In genomic region chr10:53028454-53028853, GRCm38 (mm10) we compare ENCODE assay signal across 28 mouse cellular contexts.
DNase-seq lines count a peak whose midpoint lies in the region; ATAC-seq lines count a peak whose summit lies in the region.
"Had no signal": no experiment of that assay in that cellular context is flagged by ENCODE, and none has a peak within 500 bp of the region (broad histone marks: within the 10 kb centered on the region; RNA-seq: fewer than 3 reads in every experiment).

No protein-coding gene starts in this region.

- WGBS in hindbrain, embryonic 10.5 days = 31% methylated on average over 4 of the region's 4 CpGs
- WGBS in hindbrain, embryonic 16.5 days = 13% methylated on average over 4 of the region's 4 CpGs
- 12% methylated on average over 4 of the region's 4 CpGs for WGBS in neural tube, embryonic 12.5 days
- 15% methylated on average over 4 of the region's 4 CpGs for WGBS in neural tube, embryonic 15.5 days
- WGBS in hindbrain, embryonic 12.5 days = 18% methylated on average over 4 of the region's 4 CpGs

- no peaks in the 10 kb centered on the region for H3K36me3 ChIP-seq in hindbrain, embryonic 10.5 days
- H3K36me3 ChIP-seq in hindbrain, embryonic 16.5 days (ENCODE audit: control insufficient read depth, insufficient read depth, low read length) = no peaks in the 10 kb centered on the region
- no peaks in the 10 kb centered on the region for H3K36me3 ChIP-seq in neural tube, embryonic 12.5 days
- H3K36me3 ChIP-seq in neural tube, embryonic 15.5 days = no peaks in the 10 kb centered on the region
- no peaks in the 10 kb centered on the region for H3K36me3 ChIP-seq in hindbrain, embryonic 12.5 days
- H3K36me3 ChIP-seq: embryonic facial prominence, embryonic 15.5 days; G1E; heart, embryonic 10.5 days; intestine, embryonic 15.5 days had no signal

- no peak for ATAC-seq in hindbrain, embryonic 16.5 days
- peak; percentile 59 for ATAC-seq in neural tube, embryonic 12.5 days (ENCODE audit: low FRiP score, low read depth)
- no peak for ATAC-seq in neural tube, embryonic 15.5 days (ENCODE audit: low FRiP score)
- peak; percentile 38; the same call in 1 of the 2 replicates for ATAC-seq in hindbrain, embryonic 12.5 days (ENCODE audit: low FRiP score)
- ATAC-seq in inflammation-experienced regulatory T-cells, adult 6 months = no peak
- ATAC-seq: intestine, embryonic 15.5 days; liver, postnatal 0 days had no signal

- no peaks in the 10 kb centered on the region for H3K9me3 ChIP-seq in hindbrain, embryonic 10.5 days
- H3K9me3 ChIP-seq in hindbrain, embryonic 16.5 days (ENCODE audit: control insufficient read depth, low read length) = no peaks in the 10 kb centered on the region
- no peaks in the 10 kb centered on the region for H3K9me3 ChIP-seq in neural tube, embryonic 12.5 days
- H3K9me3 ChIP-seq in neural tube, embryonic 15.5 days (replicated peaks) = no peaks in the 10 kb centered on the region
- H3K9me3 ChIP-seq in hindbrain, embryonic 12.5 days (replicated peaks) = no peaks in the 10 kb centered on the region
- H3K9me3 ChIP-seq: embryonic facial prominence, embryonic 15.5 days; G1E; heart, embryonic 10.5 days; intestine, embryonic 15.5 days; megakaryocyte, embryonic 14.5 days had no signal

- peak; percentile 8 for DNase-seq in hindbrain, embryonic 10.5 days (ENCODE audit: low spot score)
- no peak for DNase-seq in lung, postnatal 25 days (ENCODE audit: low spot score)
- DNase-seq: adrenal gland, adult 2 months; B cell, adult 2 months; cerebellum, adult 11-12 months; cerebellum, postnatal 14 days; gastrocnemius, postnatal 10 days; heart, postnatal 4 days; kidney, adult 9 months; kidney, postnatal 25 days; liver, postnatal 0 days; lung, postnatal 10 days; right cerebral cortex, postnatal 14 days; thymus, adult 2 months; thymus, postnatal 4 days had no signal

- H3K27ac ChIP-seq in hindbrain, embryonic 10.5 days = 0 out of 2 replicates have a peak overlapping the region, but pooled peaks have one; percentile 40
- no peak overlapping the region for H3K27ac ChIP-seq in hindbrain, embryonic 16.5 days (ENCODE audit: low read depth, low read length)
- H3K27ac ChIP-seq in neural tube, embryonic 12.5 days = no peak overlapping the region
- H3K27ac ChIP-seq in neural tube, embryonic 15.5 days (replicated peaks) = no peak overlapping the region
- H3K27ac ChIP-seq in hindbrain, embryonic 12.5 days = no peak overlapping the region
- H3K27ac ChIP-seq: embryonic facial prominence, embryonic 15.5 days; heart, embryonic 10.5 days; intestine, embryonic 15.5 days; layer of hippocampus, adult 2 months; stomach, postnatal 0 days had no signal

- no peak overlapping the region for H3K4me2 ChIP-seq in hindbrain, embryonic 16.5 days (ENCODE audit: low read length)
- H3K4me2 ChIP-seq in neural tube, embryonic 12.5 days (replicated peaks) = no peak overlapping the region
- H3K4me2 ChIP-seq in neural tube, embryonic 15.5 days = no peak overlapping the region
- H3K4me2 ChIP-seq in hindbrain, embryonic 12.5 days (replicated peaks) = no peak overlapping the region
- H3K4me2 ChIP-seq: embryonic facial prominence, embryonic 15.5 days; intestine, embryonic 15.5 days had no signal

- no peak overlapping the region for H3K4me3 ChIP-seq in hindbrain, embryonic 10.5 days
- H3K4me3 ChIP-seq in hindbrain, embryonic 16.5 days (ENCODE audit: low read length) = no peak overlapping the region
- H3K4me3 ChIP-seq in neural tube, embryonic 12.5 days = no peak overlapping the region
- H3K4me3 ChIP-seq in neural tube, embryonic 15.5 days (replicated peaks) = no peak overlapping the region
- H3K4me3 ChIP-seq in hindbrain, embryonic 12.5 days = no peak overlapping the region
- H3K4me3 ChIP-seq: embryonic facial prominence, embryonic 15.5 days; heart, embryonic 10.5 days; intestine, embryonic 15.5 days; layer of hippocampus, adult 2 months; megakaryocyte, embryonic 14.5 days had no signal

- no peak overlapping the region for H3K9ac ChIP-seq in hindbrain, embryonic 16.5 days (ENCODE audit: low read depth, low read length)
- no peak overlapping the region for H3K9ac ChIP-seq in neural tube, embryonic 12.5 days
- H3K9ac ChIP-seq in neural tube, embryonic 15.5 days (replicated peaks) = no peak overlapping the region
- H3K9ac ChIP-seq in hindbrain, embryonic 12.5 days = no peak overlapping the region
- H3K9ac ChIP-seq: embryonic facial prominence, embryonic 15.5 days; intestine, embryonic 15.5 days; liver, postnatal 0 days had no signal

- no peaks in the 10 kb centered on the region for H3K27me3 ChIP-seq in hindbrain, embryonic 10.5 days (ENCODE audit: insufficient read depth, poor library complexity, severe bottlenecking)
- no peaks in the 10 kb centered on the region for H3K27me3 ChIP-seq in hindbrain, embryonic 16.5 days (replicated peaks; ENCODE audit: control insufficient read depth, insufficient read depth, low read length)
- no peaks in the 10 kb centered on the region for H3K27me3 ChIP-seq in neural tube, embryonic 12.5 days (replicated peaks)
- no peaks in the 10 kb centered on the region for H3K27me3 ChIP-seq in neural tube, embryonic 15.5 days (replicated peaks)
- H3K27me3 ChIP-seq in hindbrain, embryonic 12.5 days = no peaks in the 10 kb centered on the region
- H3K27me3 ChIP-seq: CH12.LX; embryonic facial prominence, embryonic 15.5 days; intestine, embryonic 15.5 days; megakaryocyte, embryonic 14.5 days had no signal

- H3K4me1 ChIP-seq in hindbrain, embryonic 10.5 days (replicated peaks) = peaks cover 14% of the 10 kb centered on the region
- H3K4me1 ChIP-seq in hindbrain, embryonic 16.5 days (ENCODE audit: control insufficient read depth, insufficient read depth, low read depth, low read length) = no peaks in the 10 kb centered on the region
- peaks cover 9% of the 10 kb centered on the region for H3K4me1 ChIP-seq in neural tube, embryonic 12.5 days
- peaks cover 4% of the 10 kb centered on the region; the same call in 1 of the 2 replicates for H3K4me1 ChIP-seq in neural tube, embryonic 15.5 days
- H3K4me1 ChIP-seq in hindbrain, embryonic 12.5 days = peaks cover 6% of the 10 kb centered on the region; the same call in 1 of the 2 replicates
- H3K4me1 ChIP-seq: embryonic facial prominence, embryonic 15.5 days; heart, embryonic 10.5 days; intestine, embryonic 15.5 days had no signal

Comparison
In these comparisons a context has a peak if more than half of its experiments do, and no peak if none do; other contexts are left out.
1. ATAC-seq: peak in neural tube, embryonic 12.5 days (single experiment) and hindbrain, embryonic 12.5 days (single experiment); none in hindbrain, embryonic 16.5 days (single experiment), neural tube, embryonic 15.5 days (single experiment) and inflammation-experienced regulatory T-cells, adult 6 months (single experiment).